Mouse (Mus musculus) kidney, postnatal 4 days (tissue): ENCODE data around the gene Tfr2.

Experiments used
- DNase-seq, 2 experiments: peaks; one replicate each; pipeline ENCODE4 v3.0.0; 2021; ENCODE audit warnings: mixed read lengths in 2 of 2

Tfr2 gene

DNA sequence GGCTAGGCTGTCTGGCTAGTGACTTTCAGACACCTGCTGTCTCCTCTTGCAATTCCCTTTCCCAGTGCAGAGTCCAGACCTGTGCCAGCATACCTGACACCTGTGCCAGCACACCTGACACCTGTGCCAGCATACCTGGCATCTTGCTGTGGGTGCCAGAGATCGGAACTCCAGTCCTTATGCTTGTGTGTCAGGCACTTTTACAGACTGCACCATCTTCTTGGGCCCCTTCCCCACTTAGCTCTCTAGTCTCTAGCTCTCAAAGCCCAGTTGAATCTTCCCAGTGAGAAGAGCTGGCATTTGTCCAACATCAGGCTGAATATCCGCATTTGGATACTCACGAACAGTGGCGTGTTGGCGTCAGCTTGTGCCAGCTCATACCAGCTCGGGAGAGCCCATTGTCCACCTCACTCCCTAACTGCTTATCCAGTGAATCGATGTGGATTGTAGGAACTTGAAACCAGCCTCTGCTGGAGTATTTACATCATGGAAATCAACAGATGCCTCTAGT lies 30.3 kb upstream of the Tfr2 start:
- DNase-seq, result no peak

DNA sequence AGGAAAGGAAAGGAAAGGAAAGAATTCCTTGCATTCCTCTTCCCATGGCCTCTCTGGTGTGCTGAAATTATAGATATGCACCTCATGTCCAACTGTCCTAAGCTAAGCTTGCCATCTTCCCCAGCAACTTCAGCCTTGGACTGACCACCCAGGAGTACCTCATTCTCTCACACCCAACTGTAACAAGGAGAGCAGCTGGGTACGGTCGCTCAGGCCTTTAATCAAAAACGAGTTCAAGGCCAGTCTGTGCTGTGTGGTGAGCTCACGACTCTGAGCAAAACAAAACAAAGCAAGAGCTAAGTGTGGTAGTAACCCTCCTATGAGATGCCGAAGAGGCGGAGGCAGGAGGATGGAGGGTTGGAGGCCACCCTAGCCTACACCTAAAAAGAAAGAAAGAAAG lies 28.6 kb upstream of the Tfr2 start:
- DNase-seq, result no peak

DNA sequence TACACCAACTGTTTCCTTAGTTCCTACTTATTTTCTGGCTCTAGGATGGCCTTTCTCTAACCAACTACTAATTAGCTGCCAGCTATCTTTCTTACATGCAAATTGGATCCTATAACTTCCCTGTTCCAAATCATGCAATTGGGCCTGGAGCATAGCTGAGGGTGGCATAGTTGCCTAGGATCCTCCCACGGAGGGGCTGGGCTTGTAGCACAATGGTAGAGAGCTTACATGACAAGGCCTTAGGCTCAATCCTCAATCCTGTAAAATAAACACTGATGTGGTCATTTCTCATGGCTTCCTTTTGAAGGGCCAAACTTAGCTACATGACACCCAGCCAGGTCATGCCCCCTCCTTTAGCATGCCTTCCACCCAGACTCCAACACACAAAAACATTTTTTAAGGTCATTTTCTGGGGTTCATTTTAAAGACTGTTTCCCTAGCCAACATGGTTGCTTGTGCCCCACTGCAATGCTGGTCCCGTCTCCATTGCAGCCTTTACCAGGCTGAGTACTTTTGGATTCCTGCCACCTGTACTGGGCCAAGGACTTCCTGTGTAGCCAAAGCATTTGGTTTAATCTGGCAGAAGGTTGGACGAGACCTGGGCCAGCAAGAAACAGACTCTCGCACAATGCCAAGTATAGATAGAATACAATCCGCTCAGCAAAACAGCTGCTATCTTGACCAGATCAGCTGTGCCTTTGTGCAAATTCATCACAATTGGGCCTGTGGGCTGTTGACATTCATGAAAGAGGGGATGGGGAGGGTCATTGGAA lies 27.7 kb upstream of the Tfr2 start:
- DNase-seq, result no peak

DNA sequence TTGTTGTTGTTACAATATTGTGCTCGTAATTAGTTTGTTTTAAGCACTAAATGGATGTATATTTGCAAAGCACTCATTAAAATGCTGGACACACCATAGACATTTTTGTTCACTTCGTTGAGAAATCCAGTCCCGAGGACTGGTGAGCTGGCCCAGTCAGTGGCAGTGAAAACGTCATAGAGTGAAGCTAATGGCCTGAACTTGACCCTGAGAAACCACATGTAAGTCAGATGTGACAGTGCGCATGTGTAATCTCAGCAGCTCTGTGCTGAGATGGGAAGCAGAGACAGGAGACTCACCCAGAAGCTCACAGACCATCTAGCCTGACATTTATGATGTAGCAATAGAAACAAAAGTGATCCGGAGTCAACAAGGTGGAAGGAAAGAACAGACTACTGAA lies 24.7 kb upstream of the Tfr2 start:
- DNase-seq, result no peak

DNA sequence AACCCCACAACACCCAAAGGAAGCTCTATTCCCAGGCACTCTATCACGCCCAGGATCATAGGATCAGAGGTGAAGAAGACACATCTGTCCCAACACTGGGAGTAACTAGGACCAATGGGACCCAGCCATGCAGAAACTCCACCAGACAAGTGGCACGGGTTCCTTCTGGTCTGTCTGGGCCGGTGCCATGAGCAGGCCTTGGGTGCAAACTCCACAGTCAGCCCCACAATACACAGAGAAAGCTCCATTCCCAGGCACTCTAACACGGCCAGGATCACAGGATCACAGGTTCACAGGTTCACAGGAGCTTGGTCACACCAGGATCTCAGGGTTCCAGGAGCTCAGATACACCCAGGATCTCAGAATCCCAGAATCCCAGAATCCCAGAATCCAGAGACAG lies 24.0 kb upstream of the Tfr2 start:
- no peak for DNase-seq

DNA sequence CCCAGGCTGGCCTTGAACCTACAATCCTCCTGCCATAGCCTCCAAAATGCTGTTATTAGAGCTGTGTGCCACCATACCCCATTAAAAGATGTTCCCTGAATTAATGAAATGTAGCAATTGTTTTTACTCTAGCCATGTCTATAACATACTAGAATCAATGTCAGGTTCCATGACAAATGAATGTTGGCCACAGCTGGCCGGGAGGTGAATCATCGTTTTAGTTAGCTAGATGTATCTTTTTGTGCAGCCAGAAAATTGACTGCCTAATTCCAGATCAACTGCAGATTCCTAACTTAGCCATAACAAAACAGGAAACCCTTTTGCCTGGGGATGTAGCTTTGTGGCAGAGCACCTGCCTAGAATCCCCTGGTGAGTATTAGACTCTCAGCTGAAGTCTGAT lies 19.8 kb upstream of the Tfr2 start:
- no peak for DNase-seq

DNA sequence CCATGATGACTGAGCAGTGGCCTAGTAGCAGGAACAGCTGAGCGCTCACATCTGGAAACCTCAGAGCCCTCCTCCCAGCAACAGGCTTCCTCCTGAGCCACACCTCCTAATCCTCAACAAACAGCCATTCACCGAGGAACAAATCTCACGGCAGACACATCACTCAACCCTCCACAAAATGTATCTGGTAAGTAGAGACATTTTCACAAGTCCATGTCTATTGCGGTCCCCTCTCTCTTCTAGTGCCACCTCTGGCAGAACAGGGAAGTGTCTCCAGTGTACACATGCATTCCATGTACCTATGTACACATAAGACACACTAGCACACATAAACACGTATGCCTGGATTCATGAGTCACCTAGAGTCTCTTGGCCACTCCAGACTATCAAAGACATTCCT lies 18.5 kb upstream of the Tfr2 start:
- DNase-seq, result peak in 1 of 2 experiments; percentile 27

DNA sequence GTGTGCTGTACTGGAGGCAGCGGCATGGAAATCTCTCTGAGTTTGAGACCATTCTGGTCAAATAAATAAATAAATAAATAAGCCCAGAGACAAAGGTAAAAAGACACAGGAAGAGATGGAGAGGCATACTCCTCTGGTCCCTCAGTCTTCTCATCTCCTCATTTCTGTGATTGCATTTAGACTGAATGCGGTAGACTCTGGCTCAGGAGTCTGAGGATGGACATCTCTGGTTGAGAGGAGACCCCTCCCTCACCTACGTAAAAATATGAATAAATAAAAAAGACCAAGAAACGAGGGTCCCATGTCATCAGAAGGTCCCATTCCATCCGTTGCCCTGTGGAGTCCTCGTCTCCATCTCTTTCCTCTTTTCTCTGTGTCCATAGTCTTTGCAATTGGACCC lies 16.6 kb upstream of the Tfr2 start:
- no peak for DNase-seq

DNA sequence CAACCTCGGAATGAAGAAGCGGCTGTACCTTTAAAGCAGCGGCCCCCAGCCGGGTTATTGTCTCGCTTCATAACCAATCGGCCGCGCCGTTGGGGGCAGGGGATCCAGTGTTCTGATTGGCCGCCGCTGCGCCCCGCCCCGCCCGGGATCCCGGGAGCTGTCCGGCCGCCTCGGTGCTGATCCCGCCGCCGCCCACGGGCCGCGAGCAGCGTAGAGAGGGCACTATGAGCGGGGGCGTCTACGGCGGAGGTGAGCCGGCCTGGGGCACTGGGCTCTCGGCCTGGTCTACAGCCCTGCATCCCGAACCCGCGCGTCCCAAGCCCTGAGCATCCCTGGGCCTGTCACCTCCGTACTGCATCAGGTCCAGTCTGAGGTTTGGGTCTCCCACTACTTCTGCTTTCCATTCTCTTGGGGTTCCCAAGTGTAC lies 16.2 kb upstream of the Tfr2 start, which contains the start of gene Actl6b:
Gene Actl6b (plus strand): TSS at position 107 of the 427 bp plus-strand sequence.
- DNase-seq, result peak; percentile 89 to 90

DNA sequence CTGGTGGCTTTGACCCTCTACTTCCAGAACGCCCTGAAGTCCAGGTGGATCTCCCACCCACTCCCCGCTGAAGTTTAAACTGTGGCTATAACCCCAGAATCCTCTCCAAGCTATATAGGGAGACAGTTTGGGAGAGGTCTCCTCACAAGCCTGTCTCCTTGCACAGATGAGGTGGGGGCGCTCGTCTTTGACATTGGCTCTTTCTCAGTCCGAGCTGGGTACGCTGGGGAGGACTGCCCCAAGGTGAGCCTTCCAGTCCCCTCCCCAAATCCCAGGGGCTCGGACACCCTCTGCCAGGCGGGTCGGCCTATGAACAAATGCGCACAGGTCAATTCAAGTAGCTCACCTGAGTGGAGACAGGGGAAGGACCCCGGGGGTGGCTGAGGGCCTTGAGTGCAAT lies 15.7 kb upstream of the Tfr2 start:
- no peak for DNase-seq

DNA sequence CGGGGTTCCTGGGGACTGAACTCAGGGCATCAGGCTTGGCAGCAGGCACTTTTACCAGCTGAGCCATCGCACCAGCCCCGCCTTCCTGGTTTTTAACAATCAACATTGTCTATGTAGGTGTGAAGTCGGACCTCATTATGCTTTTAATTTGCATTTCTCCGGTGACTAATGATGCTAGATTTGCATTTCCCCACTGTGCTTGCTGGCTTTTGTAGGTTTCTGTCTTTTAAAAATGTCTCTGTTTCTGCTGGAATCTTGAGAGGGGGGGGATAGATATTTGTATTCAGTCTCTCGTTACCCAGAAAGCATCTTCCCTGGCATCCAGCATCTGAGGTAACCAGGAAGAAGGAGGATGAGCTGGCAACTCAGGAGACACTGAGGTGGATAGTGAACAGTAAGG lies 8.1 kb upstream of the Tfr2 start:
- no peak for DNase-seq

DNA sequence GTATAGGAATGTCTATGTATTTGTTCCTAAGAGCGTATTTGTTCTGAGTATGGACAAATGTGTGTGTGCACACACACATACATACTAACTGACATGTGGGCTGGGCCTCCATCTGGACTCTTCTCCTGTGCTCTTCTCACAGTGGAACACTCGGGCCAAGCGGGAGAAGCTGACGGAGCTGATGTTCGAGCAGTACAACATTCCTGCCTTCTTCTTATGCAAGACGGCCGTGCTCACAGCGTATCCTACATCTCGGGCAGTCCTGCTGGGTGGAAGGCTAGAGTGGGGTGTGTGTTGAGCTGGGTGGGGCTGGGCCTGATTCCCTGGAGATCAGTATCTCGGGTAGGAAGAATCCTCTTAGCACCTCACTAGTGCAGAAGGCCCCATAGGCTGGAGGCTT lies 6.7 kb upstream of the Tfr2 start:
- no peak for DNase-seq

DNA sequence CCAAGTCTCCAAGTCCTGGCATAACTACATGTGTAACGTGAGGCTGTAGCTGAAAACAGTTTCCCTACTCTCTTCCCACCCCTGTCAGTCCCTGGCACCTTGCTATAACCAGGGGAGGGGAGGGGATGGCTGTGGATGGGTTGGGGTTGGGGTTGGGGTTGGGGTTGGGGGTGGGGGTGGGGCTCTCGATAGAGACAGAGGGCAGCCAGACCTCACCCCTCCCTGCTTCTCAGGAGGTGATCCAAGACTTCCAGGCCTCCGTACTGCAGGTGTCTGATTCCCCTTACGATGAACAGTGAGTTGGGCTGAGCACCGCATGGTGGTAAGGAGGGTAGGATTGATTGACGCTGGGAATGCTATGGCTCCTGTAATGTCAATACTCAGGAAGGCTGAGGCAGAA lies 3.9 kb upstream of the Tfr2 start:
- DNase-seq, result no peak

DNA sequence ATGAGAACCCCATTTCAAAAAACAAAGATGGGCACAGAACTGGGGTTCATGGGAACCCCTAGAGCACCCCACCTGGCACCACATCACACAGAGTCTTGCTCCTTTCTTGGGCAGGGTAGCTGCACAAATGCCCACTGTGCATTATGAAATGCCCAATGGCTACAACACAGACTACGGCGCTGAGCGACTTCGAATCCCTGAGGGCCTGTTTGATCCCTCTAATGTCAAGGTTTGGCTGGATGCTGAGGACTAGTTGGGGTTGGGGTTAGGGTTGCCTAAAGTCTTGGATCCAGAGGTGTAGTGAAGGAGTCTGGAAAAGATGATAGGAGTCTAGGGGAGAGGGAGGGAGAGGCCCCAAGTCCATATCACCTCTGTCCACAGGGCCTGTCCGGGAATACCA lies 3.2 kb upstream of the Tfr2 start:
- no peak for DNase-seq

DNA sequence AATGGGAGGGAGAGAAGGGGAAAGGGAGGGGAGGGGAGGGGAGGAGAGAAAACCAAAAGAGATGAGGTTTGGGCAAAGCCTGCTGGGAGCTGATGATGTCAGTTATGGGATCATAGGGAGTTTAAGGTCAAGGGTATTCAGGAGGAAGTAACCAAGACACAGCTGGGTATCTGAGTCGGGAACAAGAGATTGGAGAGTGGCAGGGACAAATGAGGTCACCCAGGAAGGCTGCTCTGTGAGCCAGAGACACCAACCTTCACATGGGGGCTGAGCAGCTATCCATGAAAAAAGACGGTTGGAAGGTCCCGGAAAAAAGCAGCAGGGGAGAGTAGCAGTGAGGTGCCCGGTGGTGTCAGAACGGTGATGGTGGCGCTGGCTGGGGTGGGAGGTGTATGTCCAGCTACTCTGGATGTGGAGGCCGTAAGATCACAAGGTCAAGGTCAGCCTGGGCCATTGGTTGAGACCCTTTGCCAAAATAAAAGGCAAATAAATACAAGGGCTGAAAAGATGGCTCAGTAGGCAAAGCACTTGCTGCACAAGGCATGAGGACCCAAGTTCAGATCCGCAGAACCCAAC lies 1.3 kb upstream of the Tfr2 start:
- no peak for DNase-seq

DNA sequence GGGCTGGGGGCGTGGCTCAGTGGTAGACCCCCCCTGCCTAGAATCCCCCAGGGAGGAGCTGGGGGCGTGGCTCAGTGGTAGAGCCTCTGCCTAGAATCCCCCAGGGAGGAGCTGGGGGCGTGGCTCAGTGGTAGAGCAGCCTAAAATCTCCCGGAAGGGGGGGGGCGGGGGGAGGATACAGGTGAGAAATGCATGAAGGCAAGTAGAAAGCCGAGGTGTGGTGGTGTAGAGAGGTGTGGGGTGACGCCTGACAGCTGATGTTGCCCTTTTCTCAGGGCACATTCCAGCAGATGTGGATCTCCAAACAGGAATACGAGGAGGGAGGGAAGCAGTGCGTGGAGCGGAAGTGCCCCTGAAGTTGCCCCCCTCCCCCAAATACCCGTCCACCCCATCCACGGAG lies 609 bp upstream of the Tfr2 start:
- no peak for DNase-seq

DNA sequence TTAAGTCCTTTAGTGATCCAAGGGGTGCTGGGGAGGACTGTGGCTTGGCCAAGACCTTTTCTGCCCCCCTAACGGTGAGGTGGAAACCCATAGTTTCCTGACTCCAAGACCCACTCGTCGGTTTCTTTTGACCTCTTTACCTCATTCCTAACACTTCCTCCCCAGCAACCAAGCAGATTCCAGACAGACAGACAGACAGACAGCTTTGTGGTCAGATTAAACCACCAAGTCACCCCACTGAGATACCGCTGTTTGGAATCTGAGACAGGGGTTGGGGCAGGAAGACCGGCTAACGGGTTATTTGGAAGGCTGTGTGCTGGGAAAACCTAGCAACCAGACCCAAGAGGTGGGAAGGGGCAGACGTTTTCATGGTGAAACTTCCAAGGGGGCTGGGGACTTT lies 541 bp downstream of the Tfr2 start:
- DNase-seq, result no peak

DNA sequence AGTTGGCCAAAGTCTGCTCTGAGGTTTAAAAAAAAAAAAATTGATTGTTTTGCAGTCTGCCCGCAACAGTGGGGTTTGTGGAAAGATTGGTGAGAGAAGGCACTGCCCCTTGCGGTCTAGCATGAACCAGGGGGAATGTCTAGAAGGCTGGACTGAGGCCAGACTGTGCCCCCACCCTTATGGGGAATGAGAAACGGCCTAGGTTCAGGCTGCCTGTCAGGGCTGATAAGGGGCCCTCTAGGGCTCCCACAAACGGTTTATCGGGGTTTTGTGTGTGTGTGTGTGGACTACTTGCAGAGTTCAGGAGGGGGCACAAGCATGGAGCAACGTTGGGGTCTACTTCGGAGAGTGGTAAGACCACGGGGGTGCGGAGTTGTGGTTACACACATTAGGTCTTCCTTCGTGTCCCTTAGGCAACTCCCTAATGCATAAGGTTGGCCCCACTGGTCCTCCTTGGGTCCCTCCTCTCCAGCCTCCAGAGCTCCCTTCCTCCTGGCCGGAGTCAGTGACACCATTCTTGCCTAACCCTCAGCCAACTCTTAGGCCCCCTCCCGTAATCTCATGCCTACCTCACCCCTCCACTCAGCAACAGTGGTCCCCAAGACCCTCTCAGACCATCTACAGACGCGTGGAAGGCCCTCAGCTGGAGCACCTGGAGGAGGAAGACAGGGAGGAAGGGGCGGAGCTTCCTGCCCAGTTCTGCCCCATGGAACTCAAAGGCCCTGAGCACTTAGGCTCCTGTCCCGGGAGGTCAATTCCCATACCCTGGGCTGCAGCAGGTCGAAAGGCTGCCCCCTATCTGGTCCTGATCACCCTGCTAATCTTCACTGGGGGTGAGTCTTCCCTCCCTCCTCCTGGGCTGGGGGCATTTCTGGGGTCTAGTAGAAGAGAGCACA lies 1.3 kb downstream of the Tfr2 start:
- DNase-seq, result no peak

DNA sequence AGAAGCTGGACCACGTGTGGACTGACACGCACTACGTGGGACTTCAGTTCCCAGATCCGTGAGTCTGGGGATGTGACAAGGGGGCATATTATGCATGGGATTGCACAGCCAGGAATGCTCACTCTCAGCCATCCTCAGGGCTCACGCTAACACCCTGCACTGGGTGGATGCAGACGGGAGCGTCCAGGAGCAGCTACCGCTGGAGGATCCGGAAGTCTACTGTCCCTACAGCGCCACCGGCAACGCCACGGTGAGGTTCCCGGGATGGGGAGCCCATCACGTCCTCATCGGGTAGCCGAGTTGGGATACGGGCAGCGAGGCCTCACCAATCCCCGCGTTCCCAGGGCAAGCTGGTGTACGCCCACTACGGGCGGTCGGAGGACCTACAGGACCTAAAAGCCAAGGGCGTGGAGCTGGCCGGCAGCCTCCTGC lies 4.8 kb downstream of the Tfr2 start:
- DNase-seq, result peak; percentile 47 to 64

DNA sequence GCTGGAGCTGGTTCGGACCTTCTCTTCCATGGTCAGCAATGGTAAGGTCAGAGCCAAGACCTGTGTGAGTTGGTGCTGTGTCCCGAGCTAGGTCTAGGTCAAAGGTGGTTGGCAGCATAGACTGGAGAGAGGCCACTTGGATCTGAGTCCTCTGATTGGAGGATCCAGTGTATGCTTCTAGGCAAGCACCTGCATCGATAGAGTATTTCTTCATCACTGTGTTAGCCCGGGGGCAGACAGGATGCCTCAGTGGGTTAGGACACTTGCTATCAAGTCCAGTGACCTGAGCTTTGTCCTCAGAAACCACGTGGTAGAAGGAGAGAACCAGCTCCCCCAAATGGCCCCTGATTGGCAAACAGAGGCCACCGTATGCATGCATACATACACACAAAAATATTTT lies 10.6 kb downstream of the Tfr2 start:
- DNase-seq, result no peak

DNA sequence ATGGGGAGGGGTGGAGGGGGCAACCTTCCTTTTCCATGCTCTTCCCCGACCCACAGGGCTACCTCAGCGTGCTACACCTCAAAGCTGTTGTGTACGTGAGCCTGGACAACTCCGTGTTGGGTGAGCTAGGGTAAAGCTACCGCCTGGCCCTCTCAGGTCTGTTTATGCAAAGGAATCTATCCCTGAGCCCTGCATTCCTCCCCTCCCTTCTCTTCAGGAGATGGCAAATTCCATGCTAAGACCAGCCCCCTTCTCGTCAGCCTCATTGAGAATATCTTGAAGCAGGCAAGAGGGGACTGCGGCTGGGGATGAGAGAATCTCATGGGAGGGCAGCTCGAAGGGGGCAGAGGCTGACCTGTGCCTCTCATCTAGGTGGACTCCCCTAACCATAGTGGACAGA lies 13.1 kb downstream of the Tfr2 start:
- DNase-seq, result no peak

DNA sequence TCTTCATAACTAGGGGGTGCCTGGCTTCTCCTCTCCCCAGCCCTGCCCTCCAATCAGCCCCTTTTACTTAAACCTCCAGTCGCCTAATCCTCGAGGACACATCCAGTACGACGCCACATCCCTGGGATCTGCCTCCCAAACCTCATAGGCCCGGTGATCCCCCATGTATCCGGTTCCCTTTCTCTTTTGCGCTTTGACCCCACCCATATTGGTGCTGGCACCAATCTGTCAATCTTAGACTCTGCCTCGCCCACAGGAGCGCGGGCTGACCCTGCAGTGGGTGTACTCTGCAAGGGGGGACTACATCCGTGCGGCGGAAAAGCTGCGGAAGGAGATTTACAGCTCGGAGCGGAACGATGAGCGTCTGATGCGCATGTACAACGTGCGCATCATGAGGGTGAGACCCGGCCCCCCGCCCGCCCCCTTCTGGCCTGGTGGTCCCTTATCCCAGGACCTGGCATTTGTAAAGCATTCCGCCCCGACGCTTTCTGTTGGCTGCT lies 14.1 kb downstream of the Tfr2 start:
- DNase-seq, result peak; percentile 50 to 66

DNA sequence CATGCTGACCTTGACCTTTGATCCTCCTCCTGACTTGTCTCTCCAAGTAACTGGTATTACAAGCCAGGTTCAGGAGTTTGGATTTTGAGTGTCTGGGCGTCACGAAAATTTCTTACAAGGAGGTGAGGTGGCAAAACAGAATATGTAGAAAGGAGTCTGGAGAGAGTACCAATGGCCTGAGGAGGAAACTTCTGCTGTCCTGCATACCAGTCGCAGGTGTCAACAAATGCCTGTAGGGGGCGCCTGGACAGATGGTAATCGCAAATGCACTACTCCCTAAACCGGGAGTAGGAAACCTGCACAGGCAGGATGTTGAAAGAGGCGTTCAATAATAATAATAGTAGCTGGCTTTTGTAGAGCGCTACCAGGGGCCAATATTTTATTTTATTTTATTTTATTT lies 15.3 kb downstream of the Tfr2 start:
- DNase-seq, result peak; percentile 82 to 89
